Mouse (Mus musculus): ENCODE measurements around the gene Gm5294.
A peak's percentile ranks its signal among the peaks of the same experiment; 100 is the strongest.

Gene Gm5294

DNA sequence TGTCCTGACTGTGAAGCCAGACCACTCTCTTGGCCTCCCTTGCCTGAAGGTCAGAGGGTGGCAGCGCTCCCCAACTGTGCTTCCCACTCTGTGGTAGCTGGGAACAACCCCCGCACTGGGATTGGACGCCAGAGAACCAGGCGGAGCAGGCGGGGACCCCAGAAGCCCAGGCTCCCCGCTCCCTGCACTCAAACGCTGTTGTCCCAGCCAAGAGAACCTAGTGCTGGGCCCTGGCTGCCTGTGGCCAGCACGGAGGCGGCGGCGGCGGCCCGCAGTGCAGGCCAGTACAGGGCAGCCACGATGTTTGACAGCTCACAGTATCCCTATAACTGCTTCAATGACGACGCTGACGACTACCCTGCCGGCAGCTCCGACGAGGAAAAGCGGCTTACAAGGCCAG is at the start of gene Gm5294:
Gm5294 (plus strand) TSS at position 301 of the 400 bp plus-strand sequence.
- DNase-seq (ENCODE audit: low read depth, low spot score), result no peak

DNA sequence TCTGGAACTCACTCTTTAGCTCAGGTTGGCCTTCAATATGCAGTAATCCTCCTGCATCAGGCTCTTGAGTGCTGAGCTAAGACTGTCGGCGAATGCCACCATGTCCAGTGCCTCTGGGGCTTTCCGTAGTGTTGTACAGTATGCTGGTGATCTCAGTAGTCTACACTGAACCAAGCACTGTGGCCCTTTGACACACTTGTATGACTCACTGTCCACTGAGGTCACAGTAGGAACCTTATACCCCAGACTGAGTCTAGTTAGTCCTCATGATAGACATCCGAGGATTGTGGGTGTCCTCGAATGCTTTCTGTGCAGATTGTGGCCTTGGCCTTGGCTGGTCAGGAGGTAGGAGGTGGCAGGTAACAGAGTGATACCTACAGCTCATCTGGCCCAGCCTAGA is 44.8 kb upstream of the Gm5294 start:
- DNase-seq (ENCODE audit: low read depth, low spot score), result no peak

DNA sequence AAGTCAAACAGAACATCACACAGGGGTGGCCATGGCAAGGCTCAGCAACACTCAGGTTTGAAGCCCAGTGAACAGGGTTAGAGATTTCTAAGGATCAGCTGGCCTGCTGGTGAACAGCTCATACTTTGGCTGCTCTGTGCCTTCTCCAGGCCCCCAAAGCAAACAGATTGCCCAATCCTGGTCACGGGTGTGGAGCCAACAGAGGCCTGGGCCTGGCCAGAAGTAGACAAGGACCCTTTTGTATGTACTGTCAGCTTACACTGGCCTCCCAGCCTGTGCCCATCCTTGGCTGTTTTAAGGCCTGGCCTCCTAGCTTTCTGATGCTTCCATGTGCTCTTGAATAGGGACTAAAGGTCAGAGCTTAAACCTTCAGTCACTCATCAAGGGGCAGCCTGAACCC is 43.5 kb upstream of the Gm5294 start:
- peak; percentile 86 for DNase-seq (ENCODE audit: low read depth, low spot score)

DNA sequence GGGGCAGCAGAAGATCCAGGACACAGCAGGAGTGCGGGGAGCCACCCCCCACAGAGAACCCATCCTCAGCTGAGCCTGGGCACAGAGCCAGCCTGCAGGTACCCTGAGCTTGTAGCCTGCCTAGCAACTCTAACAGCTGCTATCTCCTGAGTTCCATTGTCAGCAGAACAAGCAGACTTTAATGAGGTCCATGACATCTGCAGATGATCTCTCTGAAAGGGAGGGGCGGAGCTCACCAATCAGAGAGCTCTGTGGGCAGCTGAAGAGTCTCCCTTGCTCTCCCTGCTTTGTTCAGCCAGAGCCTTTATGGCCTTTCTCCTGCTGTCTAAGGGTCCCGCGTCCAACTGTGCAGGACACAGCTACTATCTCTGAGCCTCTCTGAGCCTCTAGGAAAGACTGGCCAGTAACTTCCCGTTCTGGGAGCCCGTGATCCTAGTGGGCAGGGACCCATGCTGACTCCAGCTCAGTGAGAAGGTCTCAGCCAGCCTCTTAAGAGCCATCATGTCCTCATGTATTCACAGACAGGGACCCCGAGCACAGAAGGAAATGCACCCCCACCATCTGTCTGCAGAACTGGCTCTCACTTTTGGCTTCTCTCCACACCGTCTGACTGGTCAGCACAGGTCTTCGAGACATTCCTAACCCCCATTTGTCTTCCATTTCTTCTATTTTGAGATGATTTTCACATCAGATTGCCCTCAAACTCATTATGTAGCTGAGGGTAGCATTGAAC is 41.0 kb upstream of the Gm5294 start:
- peak; percentile 85 for DNase-seq (ENCODE audit: low read depth, low spot score)

DNA sequence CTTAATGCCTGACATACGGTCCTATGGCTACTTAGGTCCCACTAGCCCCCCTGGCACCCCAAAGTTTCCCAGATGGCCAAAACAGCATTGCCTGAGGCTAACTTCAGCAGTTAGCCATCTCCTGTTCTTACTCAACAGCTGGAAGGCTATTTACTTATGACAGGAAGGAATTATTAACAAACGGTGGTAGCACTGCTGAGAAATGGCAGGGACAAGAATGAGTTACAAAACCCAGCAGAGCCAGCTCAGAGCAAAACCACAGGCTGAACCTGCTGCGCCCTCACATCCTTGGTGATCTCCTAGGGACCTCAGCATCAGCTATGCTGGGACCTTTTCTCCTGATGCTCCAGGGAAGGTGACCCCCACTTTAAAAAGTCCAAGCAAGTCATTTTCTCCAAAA is 40.2 kb upstream of the Gm5294 start:
- DNase-seq (ENCODE audit: low read depth, low spot score), result no peak

DNA sequence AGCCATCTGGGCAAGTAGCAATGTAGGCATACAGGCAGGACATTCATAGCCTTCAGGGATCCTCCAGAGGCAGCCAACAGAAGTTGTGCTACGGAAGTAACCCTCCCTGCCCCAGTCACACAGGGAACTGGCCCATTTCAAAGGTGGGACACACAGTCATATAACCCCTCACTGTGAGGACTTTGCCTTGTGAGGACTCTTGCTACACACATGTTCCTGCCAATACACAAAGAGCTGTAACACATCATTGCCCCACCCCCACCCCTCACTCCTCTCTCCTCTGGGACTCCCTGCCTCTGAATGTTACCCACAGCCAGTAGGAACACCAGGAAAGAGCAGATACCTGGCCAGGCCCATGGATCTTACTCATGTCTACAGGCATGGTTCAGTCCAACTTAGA is 37.2 kb upstream of the Gm5294 start:
- no peak for DNase-seq (ENCODE audit: low read depth, low spot score)

DNA sequence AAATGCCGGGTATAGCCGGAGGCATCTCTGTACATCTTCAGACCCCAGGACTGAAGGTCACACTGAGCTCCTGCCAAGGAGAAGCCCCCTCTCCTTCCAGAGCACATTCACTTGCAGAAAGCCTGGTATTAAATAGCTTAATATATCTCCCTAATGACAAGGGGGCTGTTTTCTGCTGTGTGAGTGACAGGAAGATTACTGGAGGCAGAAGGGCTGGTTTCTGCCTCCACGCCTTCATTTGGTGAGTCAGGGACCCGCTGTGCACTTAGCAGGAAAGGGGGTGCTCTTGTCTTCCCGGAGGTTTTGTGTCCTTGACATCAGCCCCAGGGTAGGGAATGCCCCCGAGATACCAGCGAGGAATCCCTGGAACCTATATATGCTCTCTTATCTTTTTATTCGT is 36.7 kb upstream of the Gm5294 start:
- DNase-seq (ENCODE audit: low read depth, low spot score), result peak; percentile 83

DNA sequence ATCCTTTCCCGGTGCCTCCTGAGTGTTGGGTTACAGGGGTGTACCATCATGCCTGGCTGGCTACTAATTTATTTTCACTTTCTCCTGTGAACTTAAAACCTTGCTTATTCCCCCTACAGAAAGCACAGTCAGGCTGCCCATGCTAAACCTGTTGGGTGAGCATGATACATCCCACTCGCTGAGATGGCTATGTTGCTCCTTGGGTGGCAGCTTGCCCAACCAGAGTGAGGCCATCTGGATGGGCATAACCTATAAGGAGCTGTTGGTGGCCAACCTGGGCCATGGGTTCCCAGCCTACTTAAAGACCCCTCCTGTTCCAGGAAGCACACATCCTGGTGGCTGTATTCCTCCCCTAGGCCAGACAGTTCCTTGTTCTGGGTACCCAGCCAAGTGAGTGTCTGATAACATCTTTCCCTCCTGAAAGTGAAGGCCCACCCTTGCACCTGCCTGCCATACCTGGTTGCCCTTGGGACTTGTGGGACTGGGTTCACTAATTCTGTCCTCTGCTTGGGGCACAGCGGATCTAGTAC is 33.8 kb upstream of the Gm5294 start:
- DNase-seq (ENCODE audit: low read depth, low spot score), result no peak

DNA sequence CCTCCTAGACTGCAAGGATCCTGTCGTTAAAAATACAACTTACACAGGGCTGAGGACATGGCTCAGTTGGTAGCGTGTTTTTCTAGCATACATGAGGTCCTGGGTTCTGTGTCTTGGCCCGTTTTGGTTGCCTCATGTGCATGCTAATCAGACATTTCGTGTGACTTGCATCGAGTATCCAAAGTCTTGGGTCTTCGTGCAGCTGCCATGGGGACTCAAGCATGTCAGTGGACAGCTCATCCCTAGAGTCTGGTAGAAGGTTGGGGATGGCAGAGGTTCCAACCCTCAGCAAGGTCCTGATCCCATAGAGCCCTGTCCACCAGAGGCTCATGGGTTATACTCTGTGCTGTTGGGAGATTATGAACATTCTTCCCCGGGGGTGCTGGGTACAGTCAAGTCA is 32.2 kb upstream of the Gm5294 start:
- DNase-seq (ENCODE audit: low read depth, low spot score), result no peak

DNA sequence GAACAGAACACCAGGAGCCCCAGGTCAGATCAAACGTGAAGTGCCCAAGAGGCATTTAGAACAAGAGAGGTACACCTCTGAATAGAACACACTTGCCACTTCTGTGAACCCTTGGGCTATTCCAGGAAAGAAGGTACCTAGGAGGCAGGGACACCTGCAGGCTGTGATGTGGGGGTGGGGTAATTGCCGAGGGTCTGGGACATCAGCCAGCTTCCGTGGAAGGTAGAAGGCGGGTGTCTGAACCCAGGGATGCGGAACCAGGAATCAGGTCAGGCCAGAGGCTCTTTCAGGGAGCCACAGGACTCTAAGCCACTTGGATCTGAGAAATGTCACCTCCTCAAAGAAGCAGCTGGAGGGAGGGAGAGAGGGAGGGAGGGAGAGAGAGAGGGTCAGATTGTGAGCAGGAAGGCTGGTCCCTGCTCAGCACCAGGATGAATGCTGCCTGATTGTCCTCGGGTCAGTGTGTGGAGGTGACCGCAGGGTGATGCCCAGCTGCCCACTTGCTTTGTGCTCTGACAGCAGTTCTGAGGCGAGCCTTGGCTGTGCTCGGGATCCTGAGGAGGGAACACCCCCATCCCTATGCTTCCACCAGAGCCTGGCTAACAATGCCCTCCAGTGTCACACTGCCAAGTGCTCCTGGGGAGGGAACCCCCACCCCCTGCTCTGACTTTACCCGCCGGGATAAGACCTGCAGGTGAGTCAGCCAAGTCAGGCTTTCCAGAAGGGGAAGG is 31.2 kb upstream of the Gm5294 start:
- DNase-seq (ENCODE audit: low read depth, low spot score), result peak; percentile 62

DNA sequence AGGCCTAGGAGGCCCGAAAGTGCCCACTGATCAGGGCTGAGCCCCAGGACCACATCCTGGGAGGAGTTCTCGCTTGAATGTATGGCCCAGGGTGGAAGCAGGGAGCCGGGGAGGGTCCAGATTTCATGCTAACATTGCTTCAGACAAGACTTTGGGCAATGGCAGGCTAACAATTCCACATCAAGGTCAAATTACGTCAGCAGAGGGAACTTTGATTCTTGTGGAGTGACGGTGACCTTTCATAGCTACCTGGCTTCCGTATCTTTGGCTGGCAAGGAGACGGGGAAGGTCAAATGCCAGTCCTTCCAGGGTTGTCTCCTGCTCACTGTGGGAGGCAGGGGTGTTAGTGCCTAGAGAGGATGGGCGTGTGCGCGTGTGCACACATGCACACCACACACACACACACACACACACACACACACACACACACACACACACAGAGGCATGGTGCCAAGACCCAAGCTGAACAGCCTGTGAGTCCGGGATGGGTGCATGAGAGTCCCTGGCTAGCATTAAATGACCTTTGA is 28.9 kb upstream of the Gm5294 start:
- no peak for DNase-seq (ENCODE audit: low read depth, low spot score)

DNA sequence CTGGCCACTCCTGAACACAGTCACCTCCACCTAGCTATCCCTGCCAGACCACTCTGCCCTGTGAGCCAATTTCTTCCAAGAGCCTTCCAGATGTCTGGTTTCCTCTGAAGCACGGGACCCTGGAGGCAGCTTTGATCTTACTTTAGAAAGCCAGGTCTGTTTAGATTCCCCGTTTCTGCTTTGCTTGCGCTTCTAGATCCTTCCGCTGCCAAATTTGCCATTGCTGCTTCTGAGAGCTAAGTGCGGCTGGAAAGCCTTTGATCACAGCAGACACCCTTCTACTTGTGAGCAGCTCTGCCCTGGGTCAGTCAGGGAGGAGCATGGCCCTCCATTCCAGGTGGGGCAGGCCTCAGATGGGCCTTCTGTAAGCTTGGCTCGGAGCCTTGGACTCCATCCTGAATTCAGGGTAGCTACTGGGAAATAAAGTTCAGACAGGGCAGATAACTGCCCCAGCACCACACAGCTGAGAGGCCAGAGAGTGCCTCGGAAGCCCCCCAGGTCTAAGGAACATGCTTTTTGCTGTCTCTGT is 18.2 kb upstream of the Gm5294 start:
- peak; percentile 54 for DNase-seq (ENCODE audit: low read depth, low spot score)

DNA sequence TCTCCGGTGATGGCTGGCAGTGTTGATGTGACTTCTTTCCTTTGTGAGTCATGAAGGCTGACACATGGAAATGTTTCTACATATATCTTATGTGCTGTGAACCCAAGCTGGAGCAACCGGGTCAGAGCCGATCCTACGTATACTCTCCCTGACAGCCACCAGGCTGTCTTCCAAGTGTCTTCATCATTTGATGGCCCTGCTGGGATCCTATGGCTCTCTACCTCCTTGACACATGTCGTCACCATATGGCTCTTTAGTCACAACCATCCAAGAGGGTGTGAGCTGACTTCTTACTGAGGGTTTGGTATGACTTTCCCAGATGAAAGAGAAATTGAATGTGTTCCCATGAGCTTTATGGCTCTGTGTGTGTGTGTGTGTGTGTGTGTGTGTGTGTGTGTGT is 15.6 kb upstream of the Gm5294 start:
- peak; percentile 63 for DNase-seq (ENCODE audit: low read depth, low spot score)

DNA sequence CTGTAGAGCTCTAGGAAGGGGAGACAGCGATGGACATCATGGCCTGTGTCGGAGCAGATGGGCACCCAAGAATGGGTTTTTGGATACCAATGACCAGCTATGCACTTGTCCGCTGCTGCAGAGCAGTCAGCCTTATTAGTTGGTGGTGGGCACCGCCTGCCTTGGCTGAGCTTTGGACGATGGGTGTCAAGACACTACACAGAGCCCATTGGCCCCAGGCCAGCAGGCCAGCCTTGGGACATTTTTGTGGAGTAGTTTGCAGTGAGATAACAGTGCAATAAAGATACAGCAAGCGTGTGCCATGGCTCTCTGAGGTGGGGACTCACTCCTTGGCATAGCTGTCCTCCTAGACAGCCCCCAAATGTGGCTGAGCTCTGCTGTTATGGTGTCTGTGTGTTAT is 10.1 kb upstream of the Gm5294 start:
- no peak for DNase-seq (ENCODE audit: low read depth, low spot score)

DNA sequence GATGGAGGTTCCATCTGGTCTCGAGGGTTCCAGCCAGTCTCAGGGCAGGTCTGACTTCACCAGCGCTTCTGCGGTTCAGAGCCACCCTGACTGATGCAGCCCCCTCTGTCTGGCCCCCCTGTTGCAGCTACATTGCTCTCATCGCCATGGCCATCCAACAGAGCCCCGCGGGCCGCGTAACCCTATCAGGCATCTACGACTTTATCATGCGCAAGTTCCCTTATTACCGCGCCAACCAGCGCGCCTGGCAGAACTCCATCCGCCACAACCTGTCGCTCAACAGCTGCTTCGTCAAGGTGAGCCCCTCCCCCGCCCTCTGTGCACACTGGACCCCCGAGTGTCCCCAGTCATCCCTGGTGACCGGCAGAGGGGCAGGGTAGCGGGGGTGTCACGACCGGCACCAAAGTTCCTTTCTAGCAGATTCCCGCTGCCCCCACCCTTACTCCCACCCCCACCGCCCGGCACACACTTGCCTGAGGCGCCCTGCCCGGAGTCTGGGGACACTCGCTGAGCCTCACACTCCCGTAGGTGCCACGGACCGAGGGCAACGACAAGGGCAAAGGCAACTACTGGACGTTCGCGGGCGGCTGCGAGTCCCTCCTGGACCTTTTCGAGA is 945 bp downstream of the Gm5294 start:
- DNase-seq (ENCODE audit: low read depth, low spot score), result no peak

DNA sequence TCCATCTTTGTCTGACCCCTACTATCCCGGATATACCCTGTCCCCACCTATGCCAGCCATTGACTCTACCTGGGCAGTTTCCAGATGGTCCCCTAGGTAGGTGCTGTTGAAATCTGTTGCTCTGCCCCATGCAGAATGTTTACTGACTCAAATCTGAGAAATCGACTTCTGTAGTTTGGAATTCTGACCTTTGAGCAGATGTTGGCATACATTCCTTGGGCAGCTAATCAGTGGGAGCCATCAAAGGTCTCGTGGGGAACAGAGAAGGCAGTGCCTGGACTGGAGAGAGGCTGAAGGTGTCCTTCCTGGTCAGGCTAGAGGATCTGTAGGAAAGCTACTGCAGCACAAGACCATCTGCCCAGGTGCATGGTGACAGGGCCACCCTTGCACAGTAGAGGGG is 5.2 kb downstream of the Gm5294 start:
- DNase-seq (ENCODE audit: low read depth, low spot score), result no peak

DNA sequence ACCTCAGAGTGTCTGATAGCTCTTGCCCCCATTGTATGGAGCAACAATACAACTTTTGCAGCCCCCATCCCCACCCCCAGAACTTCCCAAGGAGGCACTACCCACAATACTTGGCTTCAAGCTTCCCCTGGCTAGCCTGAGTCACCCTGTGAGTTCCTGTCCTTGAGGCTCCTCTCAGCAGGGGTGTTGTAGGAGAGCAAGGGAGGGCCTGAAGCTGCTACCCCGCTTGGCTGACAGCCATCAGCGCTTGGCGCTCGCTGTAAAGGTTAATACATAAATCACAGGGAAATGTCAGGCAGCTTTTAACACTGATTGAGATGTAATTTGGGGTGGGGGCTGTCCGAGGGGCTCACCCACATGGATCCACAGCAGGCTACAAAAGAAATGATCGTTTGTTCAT is 13.5 kb downstream of the Gm5294 start:
- no peak for DNase-seq (ENCODE audit: low read depth, low spot score)

DNA sequence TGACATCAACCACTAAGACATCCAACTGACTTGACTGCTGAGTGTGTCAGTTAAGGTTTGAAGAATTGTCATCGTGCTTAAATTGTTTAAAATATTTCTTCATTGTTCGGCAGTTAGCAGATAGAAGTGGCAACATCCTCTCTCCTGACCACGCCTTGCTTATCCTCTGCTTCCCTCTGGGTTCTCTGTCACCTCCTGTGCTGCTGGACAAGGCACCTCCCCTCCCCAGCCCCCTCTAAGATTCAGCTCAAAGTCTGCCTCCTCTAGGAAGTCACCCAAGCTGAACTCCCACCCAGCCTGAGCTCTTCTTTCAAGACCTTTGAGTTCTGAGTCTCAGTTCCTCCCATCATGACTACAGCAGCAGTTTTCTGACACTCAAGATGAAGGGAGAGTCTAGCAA is 15.0 kb downstream of the Gm5294 start:
- DNase-seq (ENCODE audit: low read depth, low spot score), result no peak

DNA sequence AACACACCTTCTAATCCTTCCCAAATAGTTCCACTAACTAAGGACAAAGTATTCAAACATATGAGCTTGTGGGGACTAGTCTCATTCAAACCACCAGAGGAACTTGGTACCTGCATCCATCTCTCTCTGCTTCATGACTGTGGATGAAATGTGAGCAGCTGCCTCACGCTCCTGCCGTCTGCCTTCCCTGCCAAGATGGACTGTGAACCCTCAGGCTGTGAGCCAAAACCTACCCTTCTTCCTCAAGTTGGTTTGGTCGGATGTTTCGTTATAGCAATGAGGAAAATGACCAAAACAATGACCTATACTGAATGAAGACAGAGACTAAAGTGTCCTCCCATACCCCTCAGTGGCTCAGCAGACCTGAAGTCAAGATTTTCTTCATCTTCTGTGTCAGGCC is 21.1 kb downstream of the Gm5294 start:
- DNase-seq (ENCODE audit: low read depth, low spot score), result no peak

DNA sequence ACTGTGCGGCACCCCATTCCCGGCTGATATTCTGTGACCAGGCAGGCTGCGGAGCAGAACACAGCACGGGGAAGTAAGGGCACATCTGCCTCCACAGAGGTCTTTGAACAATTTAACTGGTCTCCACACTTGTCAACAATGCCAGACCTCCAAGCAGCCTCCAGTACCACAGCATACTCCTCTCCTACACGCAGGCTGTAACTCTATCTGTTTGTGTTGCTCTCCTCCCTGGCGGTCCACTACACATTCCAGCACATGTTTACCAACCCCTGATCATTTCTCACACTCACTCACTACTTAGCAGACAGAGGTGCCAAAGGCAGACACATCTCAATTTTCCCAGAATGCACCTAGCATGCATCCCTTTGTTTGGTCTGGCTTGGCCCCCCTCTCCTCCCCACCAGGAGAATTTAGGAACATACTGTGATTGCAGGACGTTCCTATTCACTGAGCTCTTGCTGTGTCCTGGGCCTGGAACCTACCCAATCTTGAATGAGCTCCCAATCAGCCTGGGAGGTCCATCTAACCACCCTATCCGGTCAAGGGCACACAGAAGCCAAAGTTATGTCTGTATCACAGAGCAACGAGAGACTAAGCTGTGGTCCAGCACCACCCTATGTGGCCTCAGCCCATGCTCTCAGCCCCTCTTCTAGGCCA is 23.4 kb downstream of the Gm5294 start:
- DNase-seq (ENCODE audit: low read depth, low spot score), result no peak

DNA sequence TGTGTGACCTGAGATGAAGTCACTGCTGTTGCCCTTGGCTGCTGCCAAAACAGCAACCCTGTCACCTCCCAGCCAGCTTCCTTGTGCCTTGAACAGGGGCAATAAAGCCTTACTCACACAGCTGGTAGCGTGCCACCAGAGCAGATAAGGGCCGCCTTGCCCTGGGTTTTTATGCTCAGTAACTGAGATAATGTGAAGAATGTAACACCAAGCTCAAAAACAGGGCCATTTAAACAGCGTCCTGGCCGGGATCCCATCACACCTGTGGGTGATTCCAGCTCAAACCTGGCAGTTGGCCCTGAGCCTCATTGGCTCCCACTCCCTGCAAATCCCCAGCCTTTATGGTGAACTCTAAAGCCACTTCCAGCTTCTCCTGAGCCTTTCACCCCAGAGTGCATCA is 26.6 kb downstream of the Gm5294 start:
- DNase-seq (ENCODE audit: low read depth, low spot score), result no peak

DNA sequence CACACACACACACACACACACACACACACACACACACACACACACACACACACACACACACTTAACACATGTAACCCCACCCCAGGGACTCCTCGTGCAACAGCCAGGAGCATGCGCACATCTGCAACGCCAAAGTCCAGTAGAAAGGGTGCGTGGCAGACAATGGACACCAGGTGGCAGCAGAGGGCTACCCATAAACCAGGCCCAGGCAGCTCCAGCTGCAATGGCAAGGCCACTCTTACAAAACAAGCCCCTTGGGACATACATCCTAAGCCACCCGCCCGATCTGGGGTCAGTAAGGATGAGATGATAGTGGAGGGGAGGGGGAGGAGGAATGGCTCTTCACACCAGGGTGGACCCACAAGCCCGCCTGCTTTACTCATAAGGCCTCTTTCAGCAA is 28.2 kb downstream of the Gm5294 start:
- peak; percentile 92 for DNase-seq (ENCODE audit: low read depth, low spot score)
